Comparison of ENCODE assay signal across 8 mouse cellular contexts in genomic region chr2:3958065-3958641, GRCm38 (mm10). TPM values are rescaled to one million over a fixed set of nuclear protein-coding genes. Genes with fewer than 3 reads are reported as not detected.
DNase-seq lines count a peak whose midpoint lies in the region; ATAC-seq and TF ChIP-seq lines count a peak whose summit lies in the region.

No protein-coding gene starts in this region.

- no peak for TF ChIP-seq CTCF in left cerebral cortex, adult 2 months (IDR thresholded peaks at IDR 0.05)

- H3K4me3 ChIP-seq in forebrain, embryonic 12.5 days (replicated peaks), result no peak overlapping the region
- no peak overlapping the region for H3K4me3 ChIP-seq in intestine, embryonic 15.5 days (replicated peaks)
- H3K4me3 ChIP-seq in left cerebral cortex, adult 2 months, result no peak overlapping the region
- no peak overlapping the region for H3K4me3 ChIP-seq in neural tube, embryonic 13.5 days

- H3K4me2 ChIP-seq in forebrain, embryonic 12.5 days, result peak overlapping the region; percentile 37
- H3K4me2 ChIP-seq in intestine, embryonic 15.5 days (replicated peaks), result peak overlapping the region; percentile 40
- peak overlapping the region; percentile 27 for H3K4me2 ChIP-seq in neural tube, embryonic 13.5 days

- 29% methylated on average over 12 of the region's 12 CpGs for WGBS in forebrain, embryonic 12.5 days
- WGBS in intestine, embryonic 15.5 days, result 21% methylated on average over 12 of the region's 12 CpGs
- 26% methylated on average over 12 of the region's 12 CpGs for WGBS in neural tube, embryonic 13.5 days

- 0 out of 2 replicates have a peak, but pooled peaks cover 4% of the 10 kb centered on the region for H3K27me3 ChIP-seq in forebrain, embryonic 12.5 days
- no peaks in the 10 kb centered on the region for H3K27me3 ChIP-seq in intestine, embryonic 15.5 days (replicated peaks)
- H3K27me3 ChIP-seq in neural tube, embryonic 13.5 days, result peaks cover 4% of the 10 kb centered on the region; the same call in 1 of the 2 replicates

- no peak for ATAC-seq in forebrain, embryonic 12.5 days (ENCODE audit: low FRiP score)
- ATAC-seq in intestine, embryonic 15.5 days, result peak; percentile 83
- ATAC-seq in neural tube, embryonic 13.5 days (ENCODE audit: low read depth), result no peak

- no peaks in the 10 kb centered on the region for H3K36me3 ChIP-seq in forebrain, embryonic 12.5 days (replicated peaks)
- H3K36me3 ChIP-seq in intestine, embryonic 15.5 days, result no peaks in the 10 kb centered on the region
- no peaks in the 10 kb centered on the region for H3K36me3 ChIP-seq in neural tube, embryonic 13.5 days

- H3K4me1 ChIP-seq in forebrain, embryonic 12.5 days, result peaks cover 6% of the 10 kb centered on the region
- H3K4me1 ChIP-seq in intestine, embryonic 15.5 days (replicated peaks), result no peaks in the 10 kb centered on the region
- H3K4me1 ChIP-seq in neural tube, embryonic 13.5 days (replicated peaks), result no peaks in the 10 kb centered on the region

- H3K9ac ChIP-seq in forebrain, embryonic 12.5 days, result no peak overlapping the region
- H3K9ac ChIP-seq in intestine, embryonic 15.5 days, result no peak overlapping the region
- H3K9ac ChIP-seq in neural tube, embryonic 13.5 days, result no peak overlapping the region

- H3K9me3 ChIP-seq in forebrain, embryonic 12.5 days, result 0 out of 2 replicates have a peak, but pooled peaks cover 3% of the 10 kb centered on the region
- no peaks in the 10 kb centered on the region for H3K9me3 ChIP-seq in intestine, embryonic 15.5 days
- H3K9me3 ChIP-seq in neural tube, embryonic 13.5 days, result no peaks in the 10 kb centered on the region

- intact Hi-C loops in left cerebral cortex, adult 2 months (cut with DNase I), result loop anchor here (1.0 kb wide), 1 partner anchor 141 kb away; no protein-coding TSS in a partner anchor

- no peak overlapping the region for H3K27ac ChIP-seq in forebrain, embryonic 12.5 days
- H3K27ac ChIP-seq in intestine, embryonic 15.5 days, result no peak overlapping the region
- H3K27ac ChIP-seq in left cerebral cortex, adult 2 months, result no peak overlapping the region
- no peak overlapping the region for H3K27ac ChIP-seq in neural tube, embryonic 13.5 days (replicated peaks)

- DNase-seq in cerebellum, postnatal 25 days, result peak; percentile 13 to 25
- DNase-seq in cerebellum, adult 9-10 months, result no peak
- peak; percentile 53 for DNase-seq in ES-CJ7 (ENCODE audit: low read depth, low spot score)
- DNase-seq in left cerebral cortex, adult 2 months (ENCODE audit: extremely low spot score in 1 of 2, low spot score in 2 of 2), result peak; percentile 59 to 65
- no peak for DNase-seq in spleen, postnatal 14 days (ENCODE audit: low spot score in 2 of 2)

RNA-seq across cellular contexts. Expression of gene Frmd4a, which starts 59.4 kb away (rescaled TPM):
- polyA plus RNA-seq in forebrain, embryonic 12.5 days (2016; fragmentation: Nextera tagmentation; extraction: Ambion mirVana), result 51.3 and 56.7 TPM in 2 replicates
- 19.3 and 21.0 TPM in 2 replicates for polyA plus RNA-seq in intestine, embryonic 15.5 days (2015; fragmentation: Nextera tagmentation; extraction: Ambion mirVana)
- total RNA-seq in left cerebral cortex, adult 2 months (2021), result 10 to 100 TPM; 57.7 to 65.1 TPM
- 49.2 and 51.0 TPM in 2 replicates for polyA plus RNA-seq in neural tube, embryonic 13.5 days (2015; fragmentation: Nextera tagmentation; extraction: Ambion mirVana)

Comparison
In these comparisons a context has a peak if more than half of its experiments do, and no peak if none do; other contexts are left out.
1. DNase-seq: peak in cerebellum, postnatal 25 days (2 of 2), ES-CJ7 (single experiment) and left cerebral cortex, adult 2 months (2 of 2); none in cerebellum, adult 9-10 months (single experiment) and spleen, postnatal 14 days (0 of 2).
2. Peak in every context shown above with its lines, with median percentiles within 50 percentile points of each other: H3K4me2 ChIP-seq.